Mouse (Mus musculus) hindbrain, embryonic 15.5 days (tissue): Measurements from ENCODE around the gene Cnmd. TPM values are rescaled to one million over a fixed set of nuclear protein-coding genes. Genes with fewer than 3 reads are reported as not detected.

Experiments used
- ATAC-seq: fragments of 200-750 bp; cut with Nextera tagmentation; 2 replicates; pipeline ENCODE4 v1.8.0; 2017; ENCODE audit warnings: low read depth, moderate number of reproducible peaks, moderate TSS enrichment; ENCODE audit not compliant: low FRiP score
- H3K27ac ChIP-seq: fragments of 300-500 bp; sonication (generic); replicated peaks from 2 replicates; pipeline ENCODE4 v1.5.1; 2015; ENCODE audit warnings: mild to moderate bottlenecking, inconsistent platforms
- H3K27me3 ChIP-seq: fragments of 300-500 bp; sonication (generic); 2 replicates; pipeline ENCODE4 v1.6.1; 2015; ENCODE audit warnings: control low read depth, inconsistent platforms
- H3K36me3 ChIP-seq: fragments of 300-500 bp; sonication (generic); 2 replicates; pipeline ENCODE4 v1.6.1; 2015; ENCODE audit warnings: control low read depth, inconsistent platforms
- H3K4me1 ChIP-seq: fragments of 300-500 bp; sonication (generic); replicated peaks from 2 replicates; pipeline ENCODE4 v1.6.1; 2015; ENCODE audit warnings: control low read depth, inconsistent platforms
- H3K4me2 ChIP-seq: fragments of 300-500 bp; sonication (generic); 2 replicates; pipeline ENCODE4 v1.6.1; 2015; ENCODE audit warnings: moderate library complexity, mild to moderate bottlenecking, inconsistent platforms
- H3K4me3 ChIP-seq: fragments of 300-500 bp; sonication (generic); 2 replicates; pipeline ENCODE4 v1.5.1; 2015; ENCODE audit warnings: mild to moderate bottlenecking, inconsistent platforms
- H3K9ac ChIP-seq: fragments of 300-500 bp; sonication (generic); 2 replicates; pipeline ENCODE4 v1.6.1; 2015; ENCODE audit warnings: inconsistent platforms
- H3K9me3 ChIP-seq: fragments of 300-500 bp; sonication (generic); 2 replicates; pipeline ENCODE4 v1.6.1; 2016; ENCODE audit warnings: control low read depth, inconsistent platforms
- WGBS: fragments of 180-500 bp; shearing (Covaris S2); methylation state at CpG from one replicate; pipeline ENCODE4 v1.1.7; 2015; 5-methylcytosine and 5-hydroxymethylcytosine counted together
- polyA plus RNA-seq: library from polyadenylated mRNA; unstranded; fragments of >200 nt; fragmentation: Nextera tagmentation; extraction: Ambion mirVana; gene quantifications from 2 replicates; pipeline ENCODE4 v1.2.1, GENCODE M21; 2015

Cnmd gene
- polyA plus RNA-seq, 1 experiment from 2014 or later: 5.7 TPM

DNA sequence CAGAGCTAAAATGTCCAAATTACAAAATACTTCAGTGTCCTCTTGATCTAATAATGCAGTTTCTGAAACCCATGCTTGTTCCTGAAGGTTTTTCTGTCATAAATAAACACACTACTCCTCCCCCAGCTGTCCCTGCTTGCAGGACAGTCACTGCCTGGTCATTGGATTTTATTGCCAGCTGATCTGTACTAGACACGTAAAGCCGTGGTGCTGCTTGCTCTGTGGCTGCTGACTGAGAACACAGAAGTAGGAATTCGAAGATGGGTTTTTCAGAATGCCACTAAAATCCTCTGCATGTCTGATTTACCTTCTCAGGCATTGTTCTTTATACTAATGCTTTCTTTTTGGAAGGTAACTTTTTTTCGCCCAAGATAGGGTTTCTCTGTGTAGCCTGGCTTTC is 25.2 kb downstream of the Cnmd start:
- H3K36me3 ChIP-seq: 0 out of 2 replicates have a peak, but pooled peaks cover 4% of the 10 kb centered on the region
- H3K4me3 ChIP-seq: no peak overlapping the region
- no peak overlapping the region for H3K4me2 ChIP-seq
- H3K27ac ChIP-seq: no peak overlapping the region
- no peak overlapping the region for H3K9ac ChIP-seq
- H3K9me3 ChIP-seq: no peaks in the 10 kb centered on the region
- H3K27me3 ChIP-seq: no peaks in the 10 kb centered on the region
- ATAC-seq: no peak
- 73% methylated on average over 4 of the region's 4 CpGs for WGBS
- no peaks in the 10 kb centered on the region for H3K4me1 ChIP-seq

DNA sequence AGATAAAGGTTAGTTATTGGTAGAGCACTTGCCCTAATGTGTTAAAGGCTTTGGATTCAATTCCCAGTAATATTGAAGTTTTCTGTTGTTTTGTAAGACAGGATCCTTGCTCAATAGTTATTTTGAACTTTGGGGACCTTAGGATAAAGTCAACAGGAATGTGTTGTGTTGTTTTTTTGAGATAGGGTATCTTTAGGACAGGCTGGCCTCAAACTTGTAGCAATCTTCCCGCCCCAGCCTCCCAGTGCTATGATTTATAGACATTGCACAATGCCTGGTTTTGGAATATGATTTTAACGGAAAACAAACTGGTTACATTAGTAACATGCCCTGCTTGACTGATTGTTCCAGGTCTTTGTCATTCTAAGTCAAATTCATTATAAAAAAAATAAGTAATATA is 28.8 kb downstream of the Cnmd start:
- Histone ChIP-seq H3K9ac (no peak overlapping the region), H3K9me3 (no peaks in the 10 kb centered on the region), H3K4me3 (no peak overlapping the region), H3K4me1 (no peaks in the 10 kb centered on the region), H3K4me2 (no peak overlapping the region), H3K27me3 (no peaks in the 10 kb centered on the region), H3K36me3 (peaks cover 13% of the 10 kb centered on the region; the same call in 1 of the 2 replicates), H3K27ac (no peak overlapping the region)
- no peak for ATAC-seq
- 97% methylated on average over 2 of the region's 2 CpGs for WGBS

DNA sequence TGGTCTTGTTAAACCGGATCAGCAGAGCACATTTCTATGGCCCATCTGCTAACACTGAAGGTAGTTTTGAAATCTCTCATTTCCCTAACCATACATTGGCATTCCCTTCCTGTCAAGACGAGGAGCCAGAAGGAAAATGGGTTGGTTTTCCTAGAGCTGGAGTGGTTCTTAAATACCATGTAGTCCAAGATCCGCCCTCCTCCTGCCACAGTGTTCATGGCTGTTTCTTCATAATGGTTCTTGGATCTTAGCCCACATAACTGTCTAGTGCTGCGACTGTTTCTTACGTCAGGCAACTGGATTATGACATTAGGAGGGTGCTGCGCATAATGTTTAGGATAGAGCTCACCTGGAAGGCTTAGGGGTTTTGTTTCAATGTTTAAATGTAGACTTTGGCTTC is 29.6 kb downstream of the Cnmd start:
- H3K27me3 ChIP-seq: no peaks in the 10 kb centered on the region
- H3K4me3 ChIP-seq: no peak overlapping the region
- no peak overlapping the region for H3K27ac ChIP-seq
- no peaks in the 10 kb centered on the region for H3K9me3 ChIP-seq
- no peak overlapping the region for H3K9ac ChIP-seq
- H3K4me1 ChIP-seq: no peaks in the 10 kb centered on the region
- H3K4me2 ChIP-seq: no peak overlapping the region
- peaks cover 16% of the 10 kb centered on the region; the same call in 1 of the 2 replicates for H3K36me3 ChIP-seq
- 89% methylated on average over 6 of the region's 6 CpGs for WGBS
- no peak for ATAC-seq

DNA sequence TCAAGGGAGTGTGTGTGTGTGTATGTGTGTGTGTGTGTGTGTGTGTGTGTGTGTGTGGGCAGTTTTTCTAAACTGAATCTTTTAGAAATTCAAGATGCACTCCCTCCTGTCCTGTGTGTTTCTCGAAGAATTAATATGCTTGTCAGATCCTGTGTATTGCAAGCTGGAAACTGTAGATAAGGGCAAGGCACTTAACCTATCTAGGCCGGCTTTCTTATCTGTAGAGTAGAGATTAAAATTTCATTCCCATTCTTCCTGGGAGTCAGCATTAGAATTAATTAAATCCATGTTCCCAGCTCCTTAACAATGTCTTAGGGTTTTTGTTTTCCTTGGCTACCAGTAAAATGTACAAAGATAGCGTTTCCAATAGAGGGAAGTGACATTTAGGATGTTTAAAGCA is 40.8 kb downstream of the Cnmd start:
- no peak overlapping the region for H3K27ac ChIP-seq
- no peak for ATAC-seq
- no peaks in the 10 kb centered on the region for H3K4me1 ChIP-seq
- H3K36me3 ChIP-seq: peaks cover 40% of the 10 kb centered on the region
- no peak overlapping the region for H3K4me3 ChIP-seq
- 78% methylated on average over 3 of the region's 3 CpGs for WGBS
- no peaks in the 10 kb centered on the region for H3K9me3 ChIP-seq
- no peak overlapping the region for H3K9ac ChIP-seq
- no peaks in the 10 kb centered on the region for H3K27me3 ChIP-seq
- no peak overlapping the region for H3K4me2 ChIP-seq

DNA sequence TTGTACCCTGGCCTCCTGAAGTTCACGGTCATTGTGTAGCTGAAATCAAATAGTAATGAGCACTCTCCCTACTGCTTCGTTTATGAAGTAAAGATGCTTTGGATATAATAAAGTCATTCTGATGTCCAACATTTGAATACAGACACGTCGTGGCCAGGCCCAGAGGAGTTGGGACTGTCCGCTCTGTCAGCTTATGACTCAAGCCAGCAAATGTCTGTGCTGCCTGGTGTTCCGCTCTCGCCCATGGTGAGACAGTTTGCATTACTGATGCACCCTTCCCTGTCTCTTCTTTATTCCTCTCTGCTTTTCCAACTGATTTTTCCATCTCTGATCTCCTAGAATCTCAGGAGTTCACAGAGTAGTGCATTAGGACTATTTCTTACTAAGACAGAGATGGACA is 42.2 kb downstream of the Cnmd start:
- no peak for ATAC-seq
- Histone ChIP-seq H3K4me2 (no peak overlapping the region), H3K9me3 (no peaks in the 10 kb centered on the region), H3K4me1 (no peaks in the 10 kb centered on the region), H3K27me3 (no peaks in the 10 kb centered on the region), H3K4me3 (no peak overlapping the region), H3K27ac (no peak overlapping the region), H3K9ac (no peak overlapping the region), H3K36me3 (peaks cover 29% of the 10 kb centered on the region)
- WGBS: 91% methylated on average over 7 of the region's 7 CpGs

DNA sequence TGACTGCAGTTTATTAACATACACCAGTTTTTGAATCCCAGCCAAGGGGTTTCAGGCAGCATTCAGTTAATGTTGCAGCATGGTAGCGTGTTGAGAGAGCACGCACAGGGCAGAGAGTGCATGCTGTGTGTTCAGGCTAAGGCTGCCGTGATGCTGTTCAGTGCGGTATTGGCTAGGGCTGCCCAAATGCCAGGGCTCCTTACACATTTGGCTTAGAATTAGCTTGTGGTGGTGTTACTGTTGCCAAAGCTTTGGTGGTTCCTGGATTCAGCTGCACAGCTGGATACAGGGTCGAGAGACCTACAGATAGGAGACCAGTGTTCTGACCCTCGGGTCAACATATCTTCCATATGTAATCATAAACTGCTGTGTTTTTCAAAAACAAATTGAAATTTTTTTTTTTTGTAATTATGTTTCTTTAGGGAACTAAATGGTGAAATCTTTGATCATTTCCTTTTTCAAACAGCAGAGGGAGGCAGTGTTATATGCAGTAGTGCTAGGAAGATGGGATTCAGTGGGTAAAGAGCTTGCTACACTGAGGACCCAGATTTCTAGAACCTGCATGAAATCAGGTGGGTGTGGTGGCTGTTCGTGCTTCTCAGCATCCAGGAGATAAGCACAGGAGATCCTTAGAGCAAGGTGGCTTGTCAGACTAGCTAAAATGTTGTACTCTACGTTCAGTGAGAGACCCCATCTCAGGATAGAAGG is 44.7 kb downstream of the Cnmd start:
- Histone ChIP-seq H3K27me3 (no peaks in the 10 kb centered on the region), H3K4me2 (no peak overlapping the region), H3K27ac (no peak overlapping the region), H3K4me3 (no peak overlapping the region), H3K9me3 (no peaks in the 10 kb centered on the region), H3K36me3 (peaks cover 34% of the 10 kb centered on the region), H3K9ac (no peak overlapping the region), H3K4me1 (no peaks in the 10 kb centered on the region)
- ATAC-seq: peak; percentile 66; the same call in 1 of the 2 replicates
- 74% methylated on average over 8 of the region's 8 CpGs for WGBS

DNA sequence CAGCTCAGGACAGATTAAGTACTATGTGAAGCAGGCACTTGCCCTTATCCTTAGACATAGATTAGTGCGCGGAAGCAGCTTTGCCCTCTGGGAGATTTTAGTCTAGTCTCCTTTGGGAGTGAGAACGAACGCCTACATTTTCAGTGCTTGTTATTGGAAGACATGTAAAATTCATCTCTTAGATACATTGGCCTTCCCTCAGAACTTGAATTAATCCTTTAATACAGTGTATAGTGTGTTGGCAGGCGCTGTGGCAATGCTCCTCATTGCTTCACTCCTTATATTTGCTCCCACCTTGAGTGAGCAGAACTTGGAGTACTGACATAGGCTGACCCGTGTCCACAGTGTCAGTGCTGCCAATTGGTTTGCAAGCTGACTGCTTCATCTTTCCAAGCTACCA is 53.7 kb downstream of the Cnmd start:
- no peaks in the 10 kb centered on the region for H3K9me3 ChIP-seq
- H3K36me3 ChIP-seq: peaks cover 75% of the 10 kb centered on the region

DNA sequence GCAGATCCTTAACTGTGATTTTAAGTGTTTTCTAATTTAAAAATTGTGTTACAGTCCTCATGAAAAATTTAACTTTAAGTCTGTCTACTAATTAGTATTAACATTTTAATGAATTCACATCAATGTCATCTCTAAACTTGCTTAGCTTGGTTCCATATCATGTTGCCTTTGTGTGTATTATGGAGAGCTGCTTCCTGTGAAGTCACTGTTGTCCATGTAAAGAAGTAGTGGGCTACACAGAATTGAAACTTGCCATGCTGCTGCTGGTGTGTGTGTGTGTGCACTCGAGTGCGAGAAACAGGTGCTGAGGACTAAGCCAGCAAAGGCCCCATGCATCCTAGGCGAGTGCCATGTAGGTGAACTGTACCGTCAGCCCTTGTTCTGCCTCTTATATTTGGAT is 54.6 kb downstream of the Cnmd start:
- Histone ChIP-seq H3K9me3 (no peaks in the 10 kb centered on the region), H3K4me2 (no peak overlapping the region), H3K36me3 (peaks cover 74% of the 10 kb centered on the region), H3K27me3 (no peaks in the 10 kb centered on the region), H3K27ac (no peak overlapping the region), H3K9ac (no peak overlapping the region), H3K4me1 (no peaks in the 10 kb centered on the region), H3K4me3 (no peak overlapping the region)
- whole genome bisulfite sequencing: 97% methylated on average over 4 of the region's 4 CpGs
- ATAC-seq: no peak

More for the DNA sequence above, 53.7 kb downstream of the Cnmd start:
- Histone ChIP-seq H3K27me3 (no peaks in the 10 kb centered on the region), H3K4me3 (no peak overlapping the region), H3K4me1 (no peaks in the 10 kb centered on the region), H3K4me2 (no peak overlapping the region), H3K27ac (no peak overlapping the region), H3K9ac (no peak overlapping the region)
- ATAC-seq: no peak
- 94% methylated on average over 6 of the region's 6 CpGs for WGBS

DNA sequence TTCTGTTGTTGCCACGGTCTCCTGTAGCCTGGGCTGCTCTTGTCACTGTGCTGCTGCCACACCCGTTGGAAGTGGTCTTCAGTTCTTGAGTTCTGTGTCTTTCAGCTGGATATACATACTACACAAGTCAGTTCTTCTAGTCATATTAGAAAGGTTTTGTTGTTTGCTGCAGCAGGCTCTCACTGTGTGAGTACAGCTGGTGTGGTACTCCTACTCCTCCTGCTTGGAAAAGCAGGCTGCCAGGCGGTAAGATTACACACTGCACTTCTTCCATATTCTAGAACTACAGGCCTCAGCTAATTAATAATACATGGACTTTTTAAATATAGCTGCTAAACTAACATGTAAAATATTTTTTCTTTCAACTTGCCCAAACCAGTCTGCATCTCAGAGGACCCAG is 55.1 kb downstream of the Cnmd start:
- H3K36me3 ChIP-seq: peaks cover 75% of the 10 kb centered on the region
- H3K27ac ChIP-seq: no peak overlapping the region
- 94% methylated on average over 3 of the region's 3 CpGs for WGBS
- ATAC-seq: no peak
- H3K9me3 ChIP-seq: no peaks in the 10 kb centered on the region
- no peak overlapping the region for H3K4me2 ChIP-seq
- H3K4me1 ChIP-seq: no peaks in the 10 kb centered on the region
- H3K4me3 ChIP-seq: no peak overlapping the region
- H3K27me3 ChIP-seq: no peaks in the 10 kb centered on the region
- no peak overlapping the region for H3K9ac ChIP-seq

DNA sequence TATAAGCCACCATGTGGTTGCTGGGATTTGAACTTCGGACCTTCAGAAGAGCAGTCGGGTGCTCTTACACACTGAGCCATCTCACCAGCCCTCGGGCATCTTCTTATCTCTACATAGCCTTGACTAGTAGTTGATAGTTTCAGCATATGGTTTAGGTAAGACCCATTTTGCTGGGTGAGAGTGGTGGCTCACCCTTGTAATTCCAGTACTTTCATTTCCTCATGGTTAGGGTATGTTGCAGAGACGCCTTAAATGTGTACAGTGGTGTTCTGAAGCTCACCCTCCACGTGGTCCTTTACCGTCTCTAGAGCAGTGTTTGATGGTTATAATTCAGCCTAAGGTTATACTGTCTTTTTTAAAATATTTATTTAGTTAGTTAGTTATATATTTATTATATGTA is 55.6 kb downstream of the Cnmd start:
- Histone ChIP-seq H3K36me3 (peaks cover 76% of the 10 kb centered on the region), H3K4me3 (no peak overlapping the region), H3K27ac (no peak overlapping the region), H3K9me3 (no peaks in the 10 kb centered on the region), H3K4me1 (no peaks in the 10 kb centered on the region), H3K9ac (no peak overlapping the region), H3K4me2 (no peak overlapping the region), H3K27me3 (no peaks in the 10 kb centered on the region)
- no peak for ATAC-seq
- WGBS: 96% methylated on average over 6 of the region's 6 CpGs

DNA sequence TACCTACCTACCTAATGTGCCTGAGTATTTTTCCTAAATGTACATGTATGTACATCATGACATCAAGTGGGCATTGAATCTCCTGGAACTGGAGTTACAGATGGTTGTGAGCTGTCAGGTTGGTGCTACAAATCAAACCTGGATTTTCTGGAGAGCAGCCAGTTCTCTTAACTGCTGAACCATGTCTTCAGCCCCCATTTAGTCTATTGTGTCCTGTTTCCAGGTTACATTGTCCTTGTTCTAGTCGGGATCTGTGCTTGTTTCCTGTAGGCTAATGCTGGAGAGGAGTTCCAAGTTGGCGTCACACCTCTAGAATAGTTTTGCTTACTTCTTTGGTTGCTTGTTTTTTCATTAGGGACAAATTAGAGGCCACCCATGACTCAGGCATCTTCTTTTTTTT is 56.1 kb downstream of the Cnmd start:
- Histone ChIP-seq H3K9ac (no peak overlapping the region), H3K9me3 (no peaks in the 10 kb centered on the region), H3K4me2 (no peak overlapping the region), H3K36me3 (peaks cover 76% of the 10 kb centered on the region), H3K27me3 (no peaks in the 10 kb centered on the region), H3K4me3 (no peak overlapping the region), H3K4me1 (no peaks in the 10 kb centered on the region), H3K27ac (no peak overlapping the region)
- WGBS: 70% methylated on average over 2 of the region's 2 CpGs
- ATAC-seq: no peak

DNA sequence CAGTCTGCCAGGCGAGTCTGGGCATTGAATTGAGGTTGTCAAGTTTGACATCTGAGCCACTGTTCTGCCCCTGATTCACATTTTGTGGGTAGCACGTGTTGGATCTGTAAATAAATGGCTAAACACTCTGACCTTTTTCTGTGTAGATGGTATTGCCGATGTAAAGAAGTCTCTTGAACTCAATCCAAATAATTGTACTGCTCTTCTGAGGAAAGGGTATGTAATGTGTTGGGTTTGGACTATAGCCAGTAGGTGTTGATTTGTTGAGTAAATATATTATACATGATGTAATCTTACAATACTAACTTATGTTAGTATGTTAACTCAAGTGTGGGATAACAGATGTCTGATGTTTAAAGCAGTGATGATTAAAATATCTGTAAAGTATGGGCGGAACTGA is 65.4 kb downstream of the Cnmd start:
- Histone ChIP-seq H3K27ac (no peak overlapping the region), H3K36me3 (peaks cover 51% of the 10 kb centered on the region), H3K4me3 (no peak overlapping the region), H3K9me3 (no peaks in the 10 kb centered on the region), H3K27me3 (no peaks in the 10 kb centered on the region), H3K4me2 (no peak overlapping the region), H3K4me1 (no peaks in the 10 kb centered on the region), H3K9ac (no peak overlapping the region)
- no peak for ATAC-seq
- WGBS: 80% methylated on average over 4 of the region's 4 CpGs

DNA sequence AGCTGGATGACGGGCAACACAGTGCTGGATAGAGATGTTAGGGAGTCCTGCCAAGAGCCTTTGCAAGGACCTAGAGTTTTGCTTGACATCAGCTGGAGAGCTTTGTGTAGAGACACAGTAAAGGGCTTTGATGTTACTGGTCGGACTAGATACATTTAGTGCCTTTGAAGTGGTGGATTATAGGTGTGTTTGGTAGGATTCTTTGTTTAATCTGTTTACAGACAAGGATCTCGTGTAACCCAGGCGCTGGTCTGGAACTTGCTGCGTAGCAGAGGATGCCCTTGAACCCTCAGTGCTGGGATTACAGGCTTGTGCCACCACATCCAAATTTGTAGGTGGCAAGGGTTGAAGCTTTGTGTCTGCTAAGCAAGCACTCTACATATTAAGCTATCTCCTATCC is 67.9 kb downstream of the Cnmd start:
- WGBS: 92% methylated on average over 5 of the region's 5 CpGs

More for the DNA sequence above, 67.9 kb downstream of the Cnmd start:
- no peak for ATAC-seq
- no peaks in the 10 kb centered on the region for H3K27me3 ChIP-seq
- H3K9ac ChIP-seq: no peak overlapping the region
- H3K36me3 ChIP-seq: peaks cover 26% of the 10 kb centered on the region
- H3K4me1 ChIP-seq: peaks cover 11% of the 10 kb centered on the region
- H3K4me3 ChIP-seq: no peak overlapping the region
- H3K9me3 ChIP-seq: no peaks in the 10 kb centered on the region
- H3K27ac ChIP-seq: no peak overlapping the region
- no peak overlapping the region for H3K4me2 ChIP-seq
